Mouse (Mus musculus): ENCODE measurements around the gene Pdss2.

The Pdss2 gene

GRCm38 (mm10) chr10:43290638-43291230, 69.4 kb downstream of the Pdss2 start:
- in situ Hi-C loops (cut with MboI; ENCODE audit: low pct_unique_long_range_greater_than_20kb in 1 of 2, low sequenced_read_pairs in 2 of 2, unreplicated experiment in 1 of 2): no loop called here

GRCm38 (mm10) chr10:43291333-43291736, 70.0 kb downstream of the Pdss2 start:
- in situ Hi-C loops (cut with MboI; ENCODE audit: low pct_unique_long_range_greater_than_20kb in 1 of 2, low sequenced_read_pairs in 2 of 2, unreplicated experiment in 1 of 2): no loop called here

GRCm38 (mm10) chr10:43292454-43292853, 71.2 kb downstream of the Pdss2 start:
- in situ Hi-C loops (cut with MboI; ENCODE audit: low pct_unique_long_range_greater_than_20kb in 1 of 2, low sequenced_read_pairs in 2 of 2, unreplicated experiment in 1 of 2): no loop called here

GRCm38 (mm10) chr10:43294331-43294730, 73.0 kb downstream of the Pdss2 start:
- in situ Hi-C loops (cut with MboI; ENCODE audit: low pct_unique_long_range_greater_than_20kb in 1 of 2, low sequenced_read_pairs in 2 of 2, unreplicated experiment in 1 of 2): no loop called here

GRCm38 (mm10) chr10:43308105-43308810, 87.0 kb downstream of the Pdss2 start:
- in situ Hi-C loops (cut with MboI; ENCODE audit: low pct_unique_long_range_greater_than_20kb in 1 of 2, low sequenced_read_pairs in 2 of 2, unreplicated experiment in 1 of 2): no loop called here

- in situ Hi-C loops (cut with MboI; ENCODE audit: low pct_unique_long_range_greater_than_20kb in 1 of 2, low sequenced_read_pairs in 2 of 2, unreplicated experiment in 1 of 2): no loop called here
Measured at GRCm38 (mm10) chr10:43310781-43311392, 89.6 kb downstream of the Pdss2 start.

GRCm38 (mm10) chr10:43312211-43312610, 90.9 kb downstream of the Pdss2 start:
- in situ Hi-C loops (cut with MboI; ENCODE audit: low pct_unique_long_range_greater_than_20kb in 1 of 2, low sequenced_read_pairs in 2 of 2, unreplicated experiment in 1 of 2): no loop called here

GRCm38 (mm10) chr10:43312658-43313417, 91.6 kb downstream of the Pdss2 start:
- in situ Hi-C loops (cut with MboI; ENCODE audit: low pct_unique_long_range_greater_than_20kb in 1 of 2, low sequenced_read_pairs in 2 of 2, unreplicated experiment in 1 of 2): no loop called here

GRCm38 (mm10) chr10:43315228-43315627, 93.9 kb downstream of the Pdss2 start:
- in situ Hi-C loops (cut with MboI; ENCODE audit: low pct_unique_long_range_greater_than_20kb in 1 of 2, low sequenced_read_pairs in 2 of 2, unreplicated experiment in 1 of 2): no loop called here

GRCm38 (mm10) chr10:43317327-43317951, 96.2 kb downstream of the Pdss2 start:
- in situ Hi-C loops (cut with MboI; ENCODE audit: low pct_unique_long_range_greater_than_20kb in 1 of 2, low sequenced_read_pairs in 2 of 2, unreplicated experiment in 1 of 2): no loop called here

GRCm38 (mm10) chr10:43321019-43321418, 99.7 kb downstream of the Pdss2 start:
- in situ Hi-C loops (cut with MboI; ENCODE audit: low pct_unique_long_range_greater_than_20kb in 1 of 2, low sequenced_read_pairs in 2 of 2, unreplicated experiment in 1 of 2): no loop called here

GRCm38 (mm10) chr10:43322446-43323178, 101.3 kb downstream of the Pdss2 start:
- in situ Hi-C loops (cut with MboI; ENCODE audit: low pct_unique_long_range_greater_than_20kb in 1 of 2, low sequenced_read_pairs in 2 of 2, unreplicated experiment in 1 of 2): no loop called here

- in situ Hi-C loops (cut with MboI; ENCODE audit: low pct_unique_long_range_greater_than_20kb in 1 of 2, low sequenced_read_pairs in 2 of 2, unreplicated experiment in 1 of 2): no loop called here
Measured at GRCm38 (mm10) chr10:43323386-43323785, 102.1 kb downstream of the Pdss2 start.

GRCm38 (mm10) chr10:43329813-43330212, 108.5 kb downstream of the Pdss2 start:
- in situ Hi-C loops (cut with MboI; ENCODE audit: low pct_unique_long_range_greater_than_20kb in 1 of 2, low sequenced_read_pairs in 2 of 2, unreplicated experiment in 1 of 2): no loop called here

- in situ Hi-C loops (cut with MboI; ENCODE audit: low pct_unique_long_range_greater_than_20kb in 1 of 2, low sequenced_read_pairs in 2 of 2, unreplicated experiment in 1 of 2): no loop called here
Measured at GRCm38 (mm10) chr10:43330691-43331090, 109.4 kb downstream of the Pdss2 start.

GRCm38 (mm10) chr10:43331931-43332701, 110.8 kb downstream of the Pdss2 start:
- in situ Hi-C loops (cut with MboI; ENCODE audit: low pct_unique_long_range_greater_than_20kb in 1 of 2, low sequenced_read_pairs in 2 of 2, unreplicated experiment in 1 of 2): no loop called here

GRCm38 (mm10) chr10:43335874-43336273, 114.6 kb downstream of the Pdss2 start:
- in situ Hi-C loops (cut with MboI; ENCODE audit: low pct_unique_long_range_greater_than_20kb in 1 of 2, low sequenced_read_pairs in 2 of 2, unreplicated experiment in 1 of 2): no loop called here
